Mouse (Mus musculus) intestine, embryonic 16.5 days (tissue): ENCODE data around the gene Inpp5b. TPM values are rescaled to one million over a fixed set of nuclear protein-coding genes. Genes with fewer than 3 reads are reported as not detected.

Experiments
- ATAC-seq: fragments of 200-750 bp; cut with Nextera tagmentation; 2 replicates; pipeline ENCODE4 v1.8.0; 2017; ENCODE audit warnings: moderate TSS enrichment, moderate library complexity
- H3K27ac ChIP-seq: fragments of 300-500 bp; sonication (generic); 2 replicates; pipeline ENCODE4 v1.5.1; 2014; ENCODE audit warnings: mild to moderate bottlenecking, low read length
- H3K27me3 ChIP-seq: fragments of 300-500 bp; sonication (generic); replicated peaks from 2 replicates; pipeline ENCODE4 v1.6.1; 2014; ENCODE audit warnings: low read length, control low read depth, mixed read lengths; ENCODE audit not compliant: control insufficient read depth, insufficient read depth
- H3K36me3 ChIP-seq: fragments of 300-500 bp; sonication (generic); 2 replicates; pipeline ENCODE4 v1.6.1; 2014; ENCODE audit warnings: low read length, control low read depth; ENCODE audit not compliant: control insufficient read depth, insufficient read depth
- H3K4me1 ChIP-seq: fragments of 300-500 bp; sonication (generic); 2 replicates; pipeline ENCODE4 v1.6.1; 2014; ENCODE audit warnings: low read length, control low read depth, mixed read lengths; ENCODE audit not compliant: control insufficient read depth, insufficient read depth
- H3K4me2 ChIP-seq: fragments of 300-500 bp; sonication (generic); 2 replicates; pipeline ENCODE4 v1.6.1; 2014; ENCODE audit warnings: low read depth, low read length, control low read depth
- H3K4me3 ChIP-seq: fragments of 300-500 bp; sonication (generic); 2 replicates; pipeline ENCODE4 v1.5.1; 2014; ENCODE audit warnings: mild to moderate bottlenecking, low read length
- H3K9ac ChIP-seq: fragments of 300-500 bp; sonication (generic); 2 replicates; pipeline ENCODE4 v1.6.1; 2014; ENCODE audit warnings: low read depth, low read length
- H3K9me3 ChIP-seq: fragments of 300-500 bp; sonication (generic); 2 replicates; pipeline ENCODE4 v1.6.1; 2016; ENCODE audit warnings: low read length, control low read depth; ENCODE audit not compliant: control insufficient read depth
- WGBS: fragments of 180-500 bp; shearing (Covaris S2); extraction: QIAGEN DNeasy Blood & Tissue Kit; methylation state at CpG from one replicate; pipeline ENCODE4 v1.1.7; 2014; 5-methylcytosine and 5-hydroxymethylcytosine counted together
- polyA plus RNA-seq: library from polyadenylated mRNA; unstranded; fragments of >200 nt; fragmentation: Nextera tagmentation; extraction: Ambion mirVana; gene quantifications from 2 replicates; pipeline ENCODE4 v1.2.1, GENCODE M21; 2015

Gene Inpp5b
- polyA plus RNA-seq, 1 experiment from 2014 or later, result 27.5 TPM

DNA sequence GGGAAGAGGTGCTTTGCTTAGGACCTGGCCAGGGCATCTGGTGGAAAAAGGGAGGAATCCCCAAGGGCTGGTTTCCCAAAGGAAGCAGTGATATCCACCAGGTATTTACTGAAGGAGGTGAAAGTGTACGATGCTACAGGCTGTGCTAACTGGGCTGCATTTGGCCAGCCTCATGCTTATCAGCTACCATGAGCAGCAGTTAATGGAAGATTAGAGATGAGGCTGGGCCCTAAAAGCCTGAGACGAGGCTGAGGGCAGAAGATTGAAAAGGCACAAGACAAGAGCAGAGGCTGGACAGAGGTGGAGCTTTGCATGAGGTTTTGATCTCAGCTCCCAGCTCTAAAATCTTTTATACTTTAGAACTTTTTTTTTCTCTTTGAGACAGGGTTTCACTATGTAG, 32.8 kb downstream of the Inpp5b start:
- peaks cover 5% of the 10 kb centered on the region; the same call in 1 of the 2 replicates for H3K36me3 ChIP-seq
- H3K9me3 ChIP-seq, result no peaks in the 10 kb centered on the region
- no peaks in the 10 kb centered on the region for H3K27me3 ChIP-seq
- H3K27ac ChIP-seq, result no peak overlapping the region
- 47% methylated on average over 2 of the region's 2 CpGs for WGBS
- ATAC-seq, result peak; percentile 43; the same call in 1 of the 2 replicates
- H3K4me3 ChIP-seq, result no peak overlapping the region
- H3K9ac ChIP-seq, result no peak overlapping the region
- H3K4me2 ChIP-seq, result no peak overlapping the region
- H3K4me1 ChIP-seq, result peaks cover 24% of the 10 kb centered on the region

DNA sequence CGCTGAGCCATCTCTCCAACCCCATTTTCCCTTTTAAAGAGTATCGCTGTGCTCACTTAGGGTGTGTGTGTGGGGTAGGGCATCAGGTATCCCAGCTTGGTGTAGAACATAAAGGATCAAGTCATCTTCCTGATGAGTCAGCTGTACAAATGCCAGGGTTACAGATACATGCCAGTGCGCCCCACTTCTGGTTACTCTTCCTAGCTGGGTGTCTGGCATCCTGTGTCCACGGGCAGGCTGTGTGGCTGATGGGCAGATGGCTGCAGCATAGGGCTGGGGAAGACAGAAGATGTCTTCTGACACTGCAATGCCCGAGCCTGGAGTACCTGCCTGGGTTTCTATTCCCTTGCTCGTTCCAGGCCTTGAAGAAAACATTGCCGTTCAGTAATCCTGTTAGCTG, 39.7 kb downstream of the Inpp5b start:
- peaks cover 13% of the 10 kb centered on the region for H3K36me3 ChIP-seq
- no peak for ATAC-seq
- H3K9me3 ChIP-seq, result no peaks in the 10 kb centered on the region
- H3K9ac ChIP-seq, result no peak overlapping the region
- H3K4me3 ChIP-seq, result no peak overlapping the region
- 92% methylated on average over 7 of the region's 7 CpGs for WGBS
- no peaks in the 10 kb centered on the region for H3K4me1 ChIP-seq
- no peaks in the 10 kb centered on the region for H3K27me3 ChIP-seq
- H3K4me2 ChIP-seq, result no peak overlapping the region
- H3K27ac ChIP-seq, result no peak overlapping the region

GRCm38 (mm10) chr4:124782395-124782794, 40.7 kb downstream of the Inpp5b start:
- Histone ChIP-seq H3K4me3 (no peak overlapping the region), H3K4me2 (no peak overlapping the region), H3K9ac (no peak overlapping the region), H3K4me1 (no peaks in the 10 kb centered on the region), H3K27ac (no peak overlapping the region), H3K36me3 (peaks cover 23% of the 10 kb centered on the region), H3K9me3 (no peaks in the 10 kb centered on the region), H3K27me3 (no peaks in the 10 kb centered on the region)
- no peak for ATAC-seq
- 93% methylated on average over 8 of the region's 8 CpGs for WGBS

GRCm38 (mm10) chr4:124783937-124784336, 42.3 kb downstream of the Inpp5b start:
- H3K36me3 ChIP-seq, result peaks cover 23% of the 10 kb centered on the region
- ATAC-seq, result no peak
- WGBS, result 89% methylated on average over 8 of the region's 8 CpGs

GRCm38 (mm10) chr4:124790013-124790412, 48.4 kb downstream of the Inpp5b start:
- Histone ChIP-seq H3K4me2 (no peak overlapping the region), H3K27me3 (no peaks in the 10 kb centered on the region), H3K9me3 (no peaks in the 10 kb centered on the region), H3K36me3 (peaks cover 31% of the 10 kb centered on the region), H3K9ac (no peak overlapping the region), H3K27ac (no peak overlapping the region), H3K4me1 (no peaks in the 10 kb centered on the region), H3K4me3 (no peak overlapping the region)
- ATAC-seq, result peak; percentile 65; the same call in 1 of the 2 replicates
- WGBS, result 67% methylated on average over 4 of the region's 4 CpGs

More at GRCm38 (mm10) chr4:124783937-124784336, 42.3 kb downstream of the Inpp5b start:
- H3K27ac ChIP-seq, result no peak overlapping the region
- H3K9me3 ChIP-seq, result no peaks in the 10 kb centered on the region
- H3K9ac ChIP-seq, result no peak overlapping the region
- no peaks in the 10 kb centered on the region for H3K4me1 ChIP-seq
- H3K27me3 ChIP-seq, result no peaks in the 10 kb centered on the region
- H3K4me2 ChIP-seq, result no peak overlapping the region
- no peak overlapping the region for H3K4me3 ChIP-seq

GRCm38 (mm10) chr4:124792114-124792513, 50.5 kb downstream of the Inpp5b start:
- no peaks in the 10 kb centered on the region for H3K9me3 ChIP-seq
- H3K4me1 ChIP-seq, result no peaks in the 10 kb centered on the region
- 88% methylated on average over 8 of the region's 8 CpGs for WGBS
- no peak overlapping the region for H3K27ac ChIP-seq
- ATAC-seq, result no peak
- no peak overlapping the region for H3K4me3 ChIP-seq
- no peak overlapping the region for H3K9ac ChIP-seq
- H3K36me3 ChIP-seq, result peaks cover 18% of the 10 kb centered on the region; the same call in 1 of the 2 replicates
- no peak overlapping the region for H3K4me2 ChIP-seq
- H3K27me3 ChIP-seq, result no peaks in the 10 kb centered on the region

DNA sequence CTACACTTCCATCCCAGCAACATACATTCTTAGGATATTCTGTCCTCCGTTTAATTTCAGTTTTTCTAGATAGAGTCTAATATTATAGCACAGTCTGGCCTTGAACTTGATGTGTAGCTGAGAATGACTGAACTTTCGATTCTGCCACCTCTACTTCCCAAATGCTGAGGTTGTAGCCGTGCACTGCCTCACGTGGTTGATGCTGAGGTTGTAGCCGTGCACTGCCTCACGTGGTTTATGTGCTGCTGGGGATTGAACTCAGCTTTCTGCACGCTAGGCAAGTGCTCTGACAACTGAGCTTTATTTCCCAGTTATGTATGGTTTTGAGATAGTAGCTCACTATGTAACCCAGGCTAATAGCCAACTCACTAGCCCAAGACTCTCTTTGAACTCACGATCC, 54.5 kb downstream of the Inpp5b start:
- no peak for ATAC-seq
- Histone ChIP-seq H3K36me3 (peaks cover 11% of the 10 kb centered on the region; the same call in 1 of the 2 replicates), H3K9ac (no peak overlapping the region), H3K9me3 (no peaks in the 10 kb centered on the region), H3K27me3 (no peaks in the 10 kb centered on the region), H3K4me3 (no peak overlapping the region), H3K4me1 (no peaks in the 10 kb centered on the region), H3K4me2 (no peak overlapping the region), H3K27ac (no peak overlapping the region)
- 91% methylated on average over 8 of the region's 8 CpGs for WGBS

- Histone ChIP-seq H3K9ac (no peak overlapping the region), H3K9me3 (no peaks in the 10 kb centered on the region), H3K4me2 (no peak overlapping the region), H3K4me3 (no peak overlapping the region), H3K36me3 (peaks cover 4% of the 10 kb centered on the region; the same call in 1 of the 2 replicates), H3K27ac (no peak overlapping the region), H3K4me1 (peaks cover 3% of the 10 kb centered on the region), H3K27me3 (no peaks in the 10 kb centered on the region)
- 91% methylated on average over 2 of the region's 2 CpGs for WGBS
- ATAC-seq, result no peak
Measured at GRCm38 (mm10) chr4:124796913-124797312, 55.3 kb downstream of the Inpp5b start.

DNA sequence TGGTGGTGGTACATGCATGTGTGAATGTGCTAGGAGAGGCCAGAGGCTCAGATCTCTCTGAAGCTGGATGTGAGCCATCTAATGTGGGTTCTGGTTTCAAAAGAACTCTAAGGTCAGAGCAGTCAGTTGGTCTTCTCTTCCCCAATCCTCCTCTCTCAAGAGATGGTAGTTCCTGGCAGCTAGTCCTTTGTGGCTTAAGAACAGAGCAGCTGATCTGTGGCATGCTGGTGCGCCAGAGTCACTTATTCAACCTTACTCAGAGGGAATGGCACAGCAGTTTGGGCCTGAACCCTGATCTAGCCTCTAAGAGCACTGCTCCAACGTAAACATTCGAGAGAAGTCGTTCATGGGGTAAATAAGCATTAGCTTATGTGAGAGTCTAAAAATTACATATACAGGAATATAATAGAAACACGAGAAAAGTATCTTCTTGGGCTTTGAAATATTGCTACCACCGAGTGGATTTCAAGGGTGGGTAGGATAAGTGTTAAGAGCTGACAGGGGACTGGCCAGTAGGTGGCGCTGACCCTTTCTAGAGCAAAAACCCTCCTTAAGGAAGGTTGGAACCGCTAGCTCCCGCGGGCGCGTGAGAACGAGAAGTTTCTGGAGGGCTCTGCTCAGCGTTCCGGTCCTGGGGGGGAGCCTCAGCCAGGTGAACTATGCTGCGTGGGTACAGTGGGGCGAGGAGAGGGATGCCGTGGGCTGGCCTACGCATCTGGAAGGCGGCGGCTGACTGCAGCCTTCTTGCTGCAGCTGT, 60.1 kb downstream of the Inpp5b start, which contains the start of gene Mtf1:
Gene Mtf1, plus strand, starts transcription at position 553 of the 757 bp plus-strand sequence.
- 3% methylated on average over 21 of the region's 21 CpGs for WGBS
- peak within 1 kb of the TSS; percentile 84 for H3K4me2 ChIP-seq
- no peaks in the 10 kb centered on the region for H3K27me3 ChIP-seq
- no peaks in the 10 kb centered on the region for H3K36me3 ChIP-seq
- H3K4me1 ChIP-seq, result peaks cover 10% of the 10 kb centered on the region
- peak within 1 kb of the TSS; percentile 98 for H3K27ac ChIP-seq
- H3K9me3 ChIP-seq, result no peaks in the 10 kb centered on the region
- H3K4me3 ChIP-seq, result peak within 1 kb of the TSS; percentile 83
- ATAC-seq, result peak; percentile 89
- H3K9ac ChIP-seq, result peak within 1 kb of the TSS; percentile 91
